Mouse (Mus musculus) lung, postnatal 25 days (tissue): Measurements from ENCODE around the gene Cavin2.

ENCODE experiments used
- DNase-seq: peaks from one replicate; pipeline ENCODE4 v3.0.0; 2022; ENCODE audit warnings: low spot score

Cavin2 gene

GRCm38 (mm10) chr1:51288755-51289619 lies at the start of gene Cavin2:
TSS of gene Cavin2 (plus strand) at chr1:51289126.
- peak; percentile 93 for DNase-seq

GRCm38 (mm10) chr1:51241311-51241986 lies 47.5 kb upstream of the Cavin2 start:
- DNase-seq, result no peak

- no peak for DNase-seq
Observed at GRCm38 (mm10) chr1:51243294-51243693, 45.6 kb upstream of the Cavin2 start.

- DNase-seq, result no peak
Observed at GRCm38 (mm10) chr1:51243869-51244268, 45.1 kb upstream of the Cavin2 start.

- peak; percentile 19 for DNase-seq
Observed at GRCm38 (mm10) chr1:51245381-51245780, 43.5 kb upstream of the Cavin2 start.

- no peak for DNase-seq
Observed at GRCm38 (mm10) chr1:51250302-51250701, 38.6 kb upstream of the Cavin2 start.

- DNase-seq, result peak; percentile 82
Observed at GRCm38 (mm10) chr1:51265118-51265800, 23.7 kb upstream of the Cavin2 start.

DNA sequence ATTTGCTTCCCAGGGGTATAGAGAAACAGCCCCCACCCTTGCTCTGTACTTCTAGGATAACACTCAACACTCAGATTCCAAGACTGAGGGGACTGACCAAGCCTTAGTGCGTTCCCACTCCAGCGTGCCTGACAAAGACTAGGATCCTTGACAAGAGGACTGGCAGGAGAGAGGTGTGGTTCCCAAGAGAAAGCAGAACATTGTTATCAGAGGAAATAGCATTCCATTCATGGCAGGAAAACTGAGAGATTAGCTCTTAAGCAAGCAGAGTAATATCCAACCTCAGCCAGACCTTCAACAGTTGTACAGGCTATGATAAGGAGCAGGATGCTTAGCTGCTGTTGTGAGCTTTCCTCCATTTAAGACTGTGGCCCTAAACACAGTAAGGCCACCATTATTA lies 23.0 kb upstream of the Cavin2 start:
- peak; percentile 82 for DNase-seq

DNA sequence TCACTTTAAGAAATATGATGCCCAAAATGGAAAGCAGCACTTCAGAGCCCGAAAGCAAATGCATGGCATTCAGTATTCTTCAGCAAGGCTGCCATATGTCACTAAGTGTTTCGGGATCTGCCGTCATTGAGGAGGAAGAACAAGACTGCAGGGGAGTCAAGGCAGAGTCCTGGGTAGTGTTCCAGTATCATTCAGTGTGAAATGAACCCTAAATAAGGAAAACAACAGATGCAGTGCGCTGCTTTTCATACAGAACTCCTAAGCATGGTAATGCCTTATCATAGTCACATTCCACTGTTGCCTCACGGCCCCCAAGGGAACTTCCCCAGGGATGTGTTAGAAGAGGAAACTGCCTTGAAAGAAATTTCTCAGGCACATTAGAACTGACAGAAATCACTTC lies 21.8 kb upstream of the Cavin2 start:
- DNase-seq, result no peak

- peak; percentile 28 for DNase-seq
Observed at GRCm38 (mm10) chr1:51268225-51268624, 20.7 kb upstream of the Cavin2 start.

DNA sequence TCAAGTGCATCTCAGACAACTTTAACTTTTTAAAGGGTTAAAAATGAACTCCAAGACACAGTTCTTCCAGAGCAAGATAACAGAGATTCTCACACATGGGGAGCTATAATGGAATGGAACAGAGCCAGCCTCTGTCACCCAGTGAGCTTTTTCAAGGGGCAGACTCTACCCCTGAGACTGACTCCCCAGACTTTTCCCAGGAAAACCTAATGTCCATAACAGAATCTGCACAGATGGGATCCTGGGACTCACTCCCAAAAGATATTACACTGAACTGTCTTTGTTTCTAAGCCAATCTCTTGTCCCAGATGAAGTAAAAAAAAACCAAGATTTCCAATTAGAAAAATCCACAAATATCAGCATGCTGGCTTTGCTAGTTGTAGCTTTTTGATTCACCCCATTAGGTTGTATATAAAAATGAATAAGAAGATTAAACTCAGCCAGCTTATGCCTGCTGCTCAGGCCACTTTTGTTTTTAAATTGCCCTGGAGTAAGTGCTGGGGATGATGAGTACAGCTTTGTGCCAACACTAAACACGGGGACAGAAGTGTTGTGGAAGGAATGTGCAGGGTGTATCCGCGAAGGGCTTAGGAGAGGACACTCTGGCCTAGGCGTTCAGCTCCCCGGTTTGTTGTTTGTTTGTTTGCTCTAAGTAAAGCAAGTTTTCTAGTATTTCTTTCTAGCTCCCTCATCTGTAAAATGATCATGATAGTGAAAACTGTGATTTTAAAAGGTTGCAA lies 18.6 kb upstream of the Cavin2 start:
- peak; percentile 13 for DNase-seq

DNA sequence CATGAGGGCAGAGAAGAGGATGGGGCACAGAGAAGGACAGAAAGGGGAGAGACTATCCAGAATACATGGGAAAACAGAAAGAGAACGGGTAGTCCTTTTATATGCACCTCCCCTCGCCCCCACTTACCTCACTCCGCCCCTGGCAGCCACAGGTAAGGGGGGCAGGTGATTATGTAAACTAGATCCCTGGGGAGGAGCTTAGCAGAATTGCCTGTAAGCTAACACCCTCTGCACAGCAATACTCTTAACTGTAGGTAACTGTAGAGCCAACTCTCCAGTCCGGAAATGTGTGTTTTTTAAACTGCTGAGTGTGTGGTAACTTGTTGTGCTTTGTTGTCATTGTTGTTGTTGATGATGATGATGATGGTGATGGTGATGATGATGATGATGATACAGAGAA lies 17.1 kb upstream of the Cavin2 start:
- no peak for DNase-seq

- no peak for DNase-seq
Observed at GRCm38 (mm10) chr1:51272583-51273201, 16.2 kb upstream of the Cavin2 start.

DNA sequence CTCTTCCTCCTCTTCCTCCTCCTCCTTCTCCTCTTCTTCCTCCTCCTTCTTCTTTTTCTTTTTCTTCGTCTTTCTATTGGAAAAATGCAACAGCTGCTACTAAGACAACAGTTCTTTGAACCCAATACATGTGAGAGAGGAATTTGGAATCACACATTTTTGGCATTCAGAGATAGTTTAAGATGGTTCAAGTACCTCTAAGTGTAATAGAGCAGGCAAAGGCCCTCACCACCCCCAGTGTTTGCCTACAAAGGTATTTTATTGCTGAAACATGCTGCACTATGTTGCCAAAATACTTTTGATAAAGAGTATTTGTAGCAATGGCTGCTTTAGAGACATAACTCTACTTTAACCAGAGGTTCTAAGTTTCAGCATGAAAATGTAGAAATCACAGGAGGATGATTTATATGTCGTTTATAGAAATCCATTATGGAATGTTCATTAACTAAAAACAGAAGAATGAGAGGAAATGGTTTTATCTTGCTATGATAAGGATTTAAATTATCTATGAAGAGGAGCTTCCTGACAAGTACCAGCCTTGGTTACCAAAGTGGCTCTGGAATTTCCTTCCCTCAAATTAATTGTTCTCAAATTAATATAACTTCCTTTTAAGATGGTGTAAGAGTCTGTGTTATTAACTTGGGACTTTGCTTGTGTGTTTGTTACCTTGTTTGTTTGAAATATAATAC lies 10.9 kb upstream of the Cavin2 start:
- DNase-seq, result no peak

DNA sequence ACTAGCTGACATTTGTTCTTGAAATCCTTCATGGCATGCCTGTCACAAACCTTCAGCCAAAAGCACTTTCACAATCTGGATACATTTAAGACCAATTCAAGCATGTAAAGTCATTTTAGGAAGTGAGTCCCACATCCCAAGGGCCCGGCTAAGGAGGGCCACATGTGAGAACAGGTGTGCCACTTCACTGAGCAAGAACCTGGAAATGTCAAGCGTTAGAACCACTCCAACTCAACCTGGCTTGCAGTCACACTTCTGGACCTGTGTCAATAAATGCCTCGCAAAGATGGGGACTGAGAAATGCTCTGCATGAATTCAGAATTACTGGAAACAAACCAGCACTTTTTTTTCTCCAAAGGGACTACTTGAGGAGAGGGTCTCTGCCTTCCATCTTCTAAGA lies 725 bp upstream of the Cavin2 start:
- DNase-seq, result peak; percentile 53

- DNase-seq, result no peak
Observed at GRCm38 (mm10) chr1:51289620-51290445, 907 bp downstream of the Cavin2 start.

- DNase-seq, result peak; percentile 61
Observed at GRCm38 (mm10) chr1:51290634-51291033, 1.7 kb downstream of the Cavin2 start.

DNA sequence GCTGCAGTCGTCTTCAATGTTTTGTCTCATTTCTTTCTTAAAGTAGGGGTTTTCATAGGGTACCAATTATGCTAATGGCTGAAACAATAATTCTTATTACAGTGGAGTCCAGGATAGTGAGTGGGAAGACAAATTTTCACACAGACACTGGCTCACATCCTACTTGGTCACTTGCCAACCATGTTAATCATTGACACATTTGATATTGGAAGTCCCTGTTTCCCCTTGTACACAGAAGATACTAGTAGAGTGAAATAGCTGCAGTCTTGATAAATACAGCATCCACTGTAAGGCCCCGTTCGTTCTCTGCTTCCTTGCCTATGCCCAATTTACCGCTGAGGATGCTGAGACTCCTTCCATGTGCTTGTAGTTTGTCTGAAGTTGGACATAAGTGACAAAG lies 3.4 kb downstream of the Cavin2 start:
- no peak for DNase-seq

- no peak for DNase-seq
Observed at GRCm38 (mm10) chr1:51300295-51300930, 11.5 kb downstream of the Cavin2 start.

DNA sequence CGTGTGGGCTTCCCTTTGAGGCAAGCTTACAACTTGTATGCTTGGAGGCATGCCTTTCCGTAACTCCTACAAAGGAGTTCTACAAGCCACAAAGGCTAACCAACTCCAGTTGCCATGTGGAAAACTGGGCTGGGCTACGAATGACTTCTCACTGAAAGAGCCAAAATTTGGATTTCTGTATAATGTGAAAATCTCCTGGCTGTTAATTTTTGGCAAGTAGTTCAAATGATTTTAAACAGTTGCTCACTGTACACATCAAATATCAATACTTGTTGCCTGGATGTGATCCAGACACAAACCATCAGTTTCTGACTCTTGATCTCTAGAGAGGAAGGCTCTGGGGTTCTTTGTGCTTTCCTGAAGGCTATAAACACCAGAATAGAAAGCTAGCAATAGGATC lies 18.1 kb downstream of the Cavin2 start:
- DNase-seq, result no peak
